Mouse (Mus musculus) kidney, postnatal 36 days (tissue): ENCODE measurements around the gene Nfix.
A peak's percentile ranks its signal among the peaks of the same experiment; 100 is the strongest.

ENCODE experiments used
- DNase-seq, 2 experiments: peaks; one replicate each; pipeline ENCODE4 v3.0.0; 2021 to 2022; ENCODE audit warnings: mixed read lengths in 2 of 2

Gene Nfix

GRCm38 (mm10) chr8:84779519-84780224 is 20.5 kb downstream of the Nfix start:
- no peak for DNase-seq

- DNase-seq = no peak
These were observed 21.3 kb downstream of the Nfix start for GRCm38 (mm10) chr8:84778638-84779380.

GRCm38 (mm10) chr8:84777899-84778637 is 22.1 kb downstream of the Nfix start:
- no peak for DNase-seq

GRCm38 (mm10) chr8:84776569-84776968 is 23.6 kb downstream of the Nfix start:
- no peak for DNase-seq

- DNase-seq = no peak
These were observed 24.5 kb downstream of the Nfix start for GRCm38 (mm10) chr8:84775621-84776113.

GRCm38 (mm10) chr8:84775105-84775591 is 25.0 kb downstream of the Nfix start:
- DNase-seq = no peak

- peak in 1 of 2 experiments; percentile 37 for DNase-seq
These were observed 25.7 kb downstream of the Nfix start for GRCm38 (mm10) chr8:84774473-84774911.

GRCm38 (mm10) chr8:84773833-84774232 is 26.3 kb downstream of the Nfix start:
- DNase-seq = peak; percentile 75 to 80

GRCm38 (mm10) chr8:84773304-84773703 is 26.8 kb downstream of the Nfix start:
- no peak for DNase-seq

GRCm38 (mm10) chr8:84772628-84773027 is 27.5 kb downstream of the Nfix start:
- peak in 1 of 2 experiments; percentile 23 for DNase-seq

- DNase-seq = peak; percentile 22 to 38
These were observed 28.2 kb downstream of the Nfix start for GRCm38 (mm10) chr8:84771941-84772378.

- no peak for DNase-seq
These were observed 29.0 kb downstream of the Nfix start for GRCm38 (mm10) chr8:84771000-84771687.

GRCm38 (mm10) chr8:84770100-84770953 is 29.8 kb downstream of the Nfix start:
- DNase-seq = peak in 1 of 2 experiments; percentile 39

GRCm38 (mm10) chr8:84769324-84769723 is 30.8 kb downstream of the Nfix start:
- DNase-seq = no peak

- no peak for DNase-seq
These were observed 31.6 kb downstream of the Nfix start for GRCm38 (mm10) chr8:84768343-84769095.

- no peak for DNase-seq
These were observed 32.9 kb downstream of the Nfix start for GRCm38 (mm10) chr8:84767221-84767620.

GRCm38 (mm10) chr8:84766422-84766821 is 33.7 kb downstream of the Nfix start:
- DNase-seq = peak in 1 of 2 experiments; percentile 26

- no peak for DNase-seq
These were observed 34.5 kb downstream of the Nfix start for GRCm38 (mm10) chr8:84765629-84766028.

GRCm38 (mm10) chr8:84764870-84765495 is 35.2 kb downstream of the Nfix start:
- no peak for DNase-seq

- DNase-seq = no peak
These were observed 36.0 kb downstream of the Nfix start for GRCm38 (mm10) chr8:84764100-84764499.
